Mouse (Mus musculus) c-Kit-positive CD71-positive TER-119-positive erythroid progenitor cells, embryonic 14.5 days (primary cell): ENCODE measurements around the gene Cyp11a1.

ENCODE experiments used
- DNase-seq: peaks from one replicate; pipeline ENCODE4 v3.0.0-alpha.2; 2013; ENCODE audit warnings: low spot score

The Cyp11a1 gene

GRCm38 (mm10) chr9:58044828-58045227 lies 38.6 kb downstream of the Cyp11a1 start:
- no peak for DNase-seq

GRCm38 (mm10) chr9:58045646-58046045 lies 39.4 kb downstream of the Cyp11a1 start:
- DNase-seq, result no peak

- no peak for DNase-seq
These were observed 40.9 kb downstream of the Cyp11a1 start for GRCm38 (mm10) chr9:58047061-58047460.

- no peak for DNase-seq
These were observed 42.4 kb downstream of the Cyp11a1 start for GRCm38 (mm10) chr9:58048621-58049020.

- no peak for DNase-seq
These were observed 43.0 kb downstream of the Cyp11a1 start for GRCm38 (mm10) chr9:58049186-58049585.

GRCm38 (mm10) chr9:58049861-58050260 lies 43.6 kb downstream of the Cyp11a1 start:
- DNase-seq, result no peak

- no peak for DNase-seq
These were observed 45.7 kb downstream of the Cyp11a1 start for GRCm38 (mm10) chr9:58051937-58052336.

GRCm38 (mm10) chr9:58053102-58053501 lies 46.9 kb downstream of the Cyp11a1 start:
- no peak for DNase-seq

GRCm38 (mm10) chr9:58053544-58053943 lies 47.3 kb downstream of the Cyp11a1 start:
- no peak for DNase-seq

GRCm38 (mm10) chr9:58054032-58054431 lies 47.8 kb downstream of the Cyp11a1 start:
- DNase-seq, result no peak

- DNase-seq, result no peak
These were observed 49.5 kb downstream of the Cyp11a1 start for GRCm38 (mm10) chr9:58055666-58056065.

- no peak for DNase-seq
These were observed 53.7 kb downstream of the Cyp11a1 start for GRCm38 (mm10) chr9:58059920-58060319.

- DNase-seq, result peak; percentile 8
These were observed 54.8 kb downstream of the Cyp11a1 start for GRCm38 (mm10) chr9:58060677-58061667.

GRCm38 (mm10) chr9:58063531-58063930 lies 57.3 kb downstream of the Cyp11a1 start, which contains the start of gene Stra6:
Stra6 (plus strand) TSS chr9:58063788.
- no peak for DNase-seq

GRCm38 (mm10) chr9:58065532-58065931 lies 59.3 kb downstream of the Cyp11a1 start:
- no peak for DNase-seq

- no peak for DNase-seq
These were observed 59.9 kb downstream of the Cyp11a1 start for GRCm38 (mm10) chr9:58065977-58066730.

GRCm38 (mm10) chr9:58066731-58067095 lies 60.5 kb downstream of the Cyp11a1 start:
- no peak for DNase-seq

- DNase-seq, result no peak
These were observed 61.3 kb downstream of the Cyp11a1 start for GRCm38 (mm10) chr9:58067546-58067945.

GRCm38 (mm10) chr9:58074561-58074960 lies 68.3 kb downstream of the Cyp11a1 start:
- DNase-seq, result no peak
